Mouse (Mus musculus): Measurements from ENCODE around the gene Smtnl2. TPM values are rescaled to one million over a fixed set of nuclear protein-coding genes. Genes with fewer than 3 reads are reported as not detected.

The Smtnl2 gene
- polyA plus RNA-seq, 1 experiment from 2014 or later, result 11.3 TPM

DNA sequence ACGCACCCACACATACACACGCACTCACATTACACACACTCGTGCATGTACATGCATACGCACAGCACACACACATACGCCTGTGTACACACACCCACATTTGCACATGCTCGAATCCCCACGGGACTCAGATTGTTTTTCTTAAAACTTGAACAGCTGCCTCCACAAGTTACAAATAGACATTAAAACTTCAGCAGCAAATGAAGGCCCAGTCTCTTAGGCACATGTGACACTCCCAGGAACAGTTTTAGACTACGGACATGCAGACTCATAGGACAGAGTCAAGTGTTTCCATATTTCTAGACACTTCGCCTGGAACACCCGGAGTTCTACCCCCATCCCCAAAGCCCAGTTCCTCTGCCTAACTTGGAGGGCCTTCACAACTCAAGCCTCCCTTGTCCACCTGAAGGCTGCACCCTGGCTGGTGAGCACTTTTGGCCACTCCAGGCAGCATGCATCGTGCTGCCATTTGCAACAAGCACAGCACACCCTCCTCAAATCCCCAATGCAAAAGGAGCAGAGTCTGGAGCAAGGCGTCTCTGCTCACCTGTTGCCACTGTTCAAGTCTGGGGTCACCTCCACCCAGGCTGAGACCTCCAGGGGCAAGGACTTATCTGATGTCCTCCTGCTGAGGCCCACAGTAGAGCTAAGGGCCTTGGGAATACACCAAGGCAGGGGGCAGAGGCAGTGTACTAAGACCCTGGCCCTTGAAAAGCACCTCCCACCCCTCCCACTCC, 1.7 kb downstream of the Smtnl2 start:
- ATAC-seq, result no peak
- peak overlapping the region; percentile 65; the same call in 1 of the 2 replicates for H3K4me3 ChIP-seq
- no peaks in the 10 kb centered on the region for H3K36me3 ChIP-seq
- H3K9me3 ChIP-seq (replicated peaks), result no peaks in the 10 kb centered on the region
- peaks cover 76% of the 10 kb centered on the region for H3K4me1 ChIP-seq
- no peak overlapping the region for H3K27ac ChIP-seq
- H3K27me3 ChIP-seq (replicated peaks), result peaks cover 81% of the 10 kb centered on the region
- 78% methylated on average over 12 of the region's 12 CpGs for WGBS (ENCODE audit: insufficient replicate concordance)
- H3K4me2 ChIP-seq, result peak overlapping the region; percentile 98
- no peak overlapping the region for H3K9ac ChIP-seq

DNA sequence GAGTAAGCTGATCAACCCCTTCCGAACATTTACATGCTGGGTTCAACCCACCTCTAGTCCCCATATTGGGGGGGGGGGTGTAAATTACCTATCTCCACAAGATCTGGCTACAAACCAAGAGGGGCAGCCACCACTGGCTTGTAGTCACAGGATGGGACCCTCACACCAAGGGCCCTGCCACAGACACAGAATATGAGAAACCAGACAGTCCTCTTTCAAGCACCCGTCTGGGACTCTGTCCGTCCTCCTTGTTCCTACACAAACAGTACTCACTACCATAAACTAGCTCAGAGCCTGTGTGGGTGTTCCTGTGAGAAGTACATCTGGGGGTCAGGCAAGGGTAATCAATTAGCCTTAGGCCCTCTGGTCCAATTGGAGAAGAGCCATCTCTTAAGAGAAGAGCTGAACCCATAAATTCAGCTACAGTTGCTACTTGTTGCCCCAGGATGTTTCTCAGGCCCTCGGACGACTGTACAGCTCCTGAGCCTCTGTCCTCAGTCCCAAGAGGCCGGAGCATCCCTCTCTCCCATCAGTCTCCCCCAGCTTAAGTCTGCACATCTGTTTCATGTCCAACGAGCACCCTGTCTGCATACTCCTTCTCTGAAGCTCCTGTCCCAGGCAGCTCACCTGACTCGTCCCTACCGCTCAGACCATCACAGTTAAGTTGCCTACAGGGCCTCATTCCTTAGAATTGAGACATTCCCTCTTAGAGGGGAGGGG, 2.9 kb downstream of the Smtnl2 start:
- H3K27ac ChIP-seq, result no peak overlapping the region
- no peak for ATAC-seq
- no peaks in the 10 kb centered on the region for H3K9me3 ChIP-seq (replicated peaks)
- no peak overlapping the region for H3K9ac ChIP-seq
- no peaks in the 10 kb centered on the region for H3K36me3 ChIP-seq
- peaks cover 65% of the 10 kb centered on the region for H3K4me1 ChIP-seq
- no peak overlapping the region for H3K4me3 ChIP-seq
- peak overlapping the region; percentile 98; the same call in 1 of the 2 replicates for H3K4me2 ChIP-seq
- WGBS (ENCODE audit: insufficient replicate concordance), result 61% methylated on average over 9 of the region's 9 CpGs
- peaks cover 73% of the 10 kb centered on the region for H3K27me3 ChIP-seq (replicated peaks)

DNA sequence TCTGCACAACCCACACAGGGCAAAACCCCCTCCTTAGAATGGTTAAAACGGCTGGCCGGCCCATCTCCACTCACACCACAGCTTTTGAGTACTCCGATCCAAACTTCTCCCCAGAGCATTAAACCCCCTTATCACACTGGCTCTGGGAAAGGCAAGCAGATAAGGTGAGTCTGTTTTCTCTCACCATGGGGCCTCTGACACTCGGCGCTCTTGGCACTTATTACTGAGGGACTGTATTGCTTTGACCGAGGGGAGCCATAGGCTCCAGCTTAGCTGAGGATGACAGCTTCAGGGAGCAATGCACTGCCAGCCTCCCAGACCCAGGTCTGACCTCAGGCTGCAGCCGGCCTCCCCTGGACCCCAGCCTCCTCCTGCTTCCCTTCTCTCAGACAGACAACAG, 3.9 kb downstream of the Smtnl2 start:
- WGBS (ENCODE audit: insufficient replicate concordance), result 6% methylated on average over 7 of the region's 7 CpGs
- no peaks in the 10 kb centered on the region for H3K9me3 ChIP-seq (replicated peaks)
- no peak; the same call in 1 of the 2 replicates for ATAC-seq
- H3K4me2 ChIP-seq, result peak overlapping the region; percentile 41
- no peak overlapping the region for H3K27ac ChIP-seq
- H3K9ac ChIP-seq, result no peak overlapping the region
- H3K4me1 ChIP-seq, result peaks cover 56% of the 10 kb centered on the region
- H3K4me3 ChIP-seq, result no peak overlapping the region
- H3K36me3 ChIP-seq, result no peaks in the 10 kb centered on the region
- peaks cover 67% of the 10 kb centered on the region for H3K27me3 ChIP-seq (replicated peaks)

GRCm38 (mm10) chr11:72407081-72407480, 4.4 kb downstream of the Smtnl2 start:
- Histone ChIP-seq H3K4me2 (peak overlapping the region; percentile 41), H3K4me3 (no peak overlapping the region), H3K27ac (no peak overlapping the region), H3K4me1 (peaks cover 54% of the 10 kb centered on the region), H3K9me3 (replicated peaks) (no peaks in the 10 kb centered on the region), H3K27me3 (replicated peaks) (peaks cover 62% of the 10 kb centered on the region), H3K9ac (no peak overlapping the region), H3K36me3 (no peaks in the 10 kb centered on the region)
- 18% methylated on average over 3 of the region's 3 CpGs for WGBS (ENCODE audit: insufficient replicate concordance)
- no peak for ATAC-seq

DNA sequence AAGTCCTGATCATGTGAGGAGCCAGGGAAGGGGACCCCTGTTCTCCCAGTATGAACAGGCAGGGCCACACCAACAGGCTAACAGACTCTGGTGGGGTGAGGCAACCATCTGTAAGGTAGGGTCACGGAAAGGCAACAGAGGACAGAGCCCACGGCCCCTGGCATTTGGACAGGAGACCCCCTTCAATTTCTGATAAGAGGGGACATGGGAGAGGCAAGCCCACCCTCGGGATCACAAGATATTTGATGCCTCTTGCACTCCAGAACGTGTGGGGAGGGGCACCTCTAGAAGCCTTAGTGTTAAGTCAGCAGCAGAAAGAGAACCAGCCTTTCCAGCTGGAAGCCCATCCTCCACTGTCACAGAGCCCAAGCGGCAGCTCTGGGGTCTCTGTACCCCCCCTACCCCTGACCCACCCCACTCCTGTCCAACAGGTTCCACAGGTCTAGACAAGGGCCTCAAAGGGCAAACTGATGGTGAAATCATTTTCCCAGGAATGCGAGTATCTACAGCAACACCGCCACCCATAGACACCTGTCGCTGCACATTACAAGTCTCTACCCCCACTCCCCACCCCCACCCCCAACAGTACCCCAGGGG, 5.3 kb downstream of the Smtnl2 start:
- H3K9ac ChIP-seq, result no peak overlapping the region
- H3K27ac ChIP-seq, result no peak overlapping the region
- H3K4me1 ChIP-seq, result peaks cover 45% of the 10 kb centered on the region
- no peak for ATAC-seq
- peaks cover 53% of the 10 kb centered on the region for H3K27me3 ChIP-seq (replicated peaks)
- WGBS (ENCODE audit: insufficient replicate concordance), result 69% methylated on average over 8 of the region's 8 CpGs
- H3K36me3 ChIP-seq, result no peaks in the 10 kb centered on the region
- H3K9me3 ChIP-seq (replicated peaks), result no peaks in the 10 kb centered on the region
- no peak overlapping the region for H3K4me3 ChIP-seq
- no peak overlapping the region; the same call in 1 of the 2 replicates for H3K4me2 ChIP-seq

DNA sequence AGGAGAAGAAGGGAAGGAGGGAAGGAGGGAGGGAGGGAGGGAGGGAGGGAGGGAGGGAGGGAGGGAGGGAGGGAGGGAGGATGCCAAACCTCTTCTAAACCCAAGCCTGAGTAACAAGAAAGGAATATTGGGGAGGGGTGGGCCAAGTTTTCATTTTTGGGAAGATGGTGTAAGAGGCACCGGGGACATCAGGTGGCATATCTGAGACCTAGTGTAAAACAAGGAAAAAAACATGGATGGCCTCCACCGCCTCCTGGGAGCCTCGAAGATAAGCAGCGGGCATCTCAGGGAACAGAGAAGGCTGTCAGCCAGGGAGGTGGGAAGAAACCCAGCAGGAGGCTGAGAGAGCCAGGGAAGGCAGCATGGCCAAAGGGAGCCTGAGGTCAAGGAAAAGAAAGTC, 6.0 kb downstream of the Smtnl2 start:
- Histone ChIP-seq H3K4me1 (peaks cover 38% of the 10 kb centered on the region), H3K27ac (no peak overlapping the region), H3K4me2 (no peak overlapping the region), H3K9me3 (replicated peaks) (no peaks in the 10 kb centered on the region), H3K27me3 (replicated peaks) (peaks cover 47% of the 10 kb centered on the region), H3K4me3 (no peak overlapping the region), H3K9ac (no peak overlapping the region), H3K36me3 (0 out of 2 replicates have a peak, but pooled peaks cover 4% of the 10 kb centered on the region)
- ATAC-seq, result no peak
- 65% methylated on average over 4 of the region's 4 CpGs for WGBS (ENCODE audit: insufficient replicate concordance)

GRCm38 (mm10) chr11:72402969-72403368, 8.5 kb downstream of the Smtnl2 start:
- Histone ChIP-seq H3K9ac (no peak overlapping the region), H3K27me3 (replicated peaks) (peaks cover 30% of the 10 kb centered on the region), H3K4me1 (peaks cover 24% of the 10 kb centered on the region), H3K36me3 (peaks cover 16% of the 10 kb centered on the region), H3K4me2 (no peak overlapping the region), H3K4me3 (no peak overlapping the region), H3K27ac (no peak overlapping the region), H3K9me3 (replicated peaks) (no peaks in the 10 kb centered on the region)
- WGBS (ENCODE audit: insufficient replicate concordance), result 69% methylated on average over 12 of the region's 12 CpGs
- no peak for ATAC-seq

DNA sequence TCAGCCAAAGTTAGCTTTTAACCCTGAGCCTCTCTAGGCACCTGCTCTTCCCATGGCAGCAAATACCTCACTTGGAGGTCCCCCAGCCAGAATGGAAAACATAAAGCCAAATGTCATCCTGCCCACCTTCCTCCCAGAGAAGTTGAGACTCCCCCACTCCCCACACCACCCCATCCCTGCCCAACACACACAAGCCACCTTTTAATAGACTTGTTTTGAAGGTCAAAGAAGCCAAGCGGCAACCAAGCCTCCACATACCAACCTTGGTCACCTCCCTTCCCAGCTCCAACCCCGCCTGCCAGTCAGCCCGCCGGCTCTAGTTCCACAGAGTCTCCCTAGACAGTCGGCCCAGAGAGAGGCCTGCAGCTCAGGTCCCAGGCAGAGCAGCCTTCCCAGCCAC, 9.5 kb downstream of the Smtnl2 start:
- Histone ChIP-seq H3K9ac (no peak overlapping the region), H3K36me3 (peaks cover 16% of the 10 kb centered on the region)
- ATAC-seq, result no peak

DNA sequence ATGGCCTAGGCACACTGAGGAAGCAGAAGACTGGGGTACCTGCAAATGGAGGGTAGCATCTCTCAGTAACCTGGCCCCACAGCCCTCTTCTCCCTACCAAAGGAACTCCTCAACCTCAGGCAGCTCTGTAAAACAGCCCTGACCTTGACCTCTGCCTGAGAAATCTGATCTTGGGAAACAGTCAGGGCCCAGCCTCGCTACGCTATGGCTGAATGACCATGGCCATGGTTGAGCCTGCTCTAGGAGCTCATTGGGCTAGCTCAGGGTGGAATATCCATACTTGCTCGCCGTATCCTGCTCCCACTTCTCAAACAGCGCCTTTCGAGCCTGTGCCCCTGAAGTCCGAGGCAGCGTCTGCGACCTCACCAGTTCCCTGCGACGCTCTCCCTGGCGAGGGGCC, 10.4 kb downstream of the Smtnl2 start:
- no peaks in the 10 kb centered on the region for H3K9me3 ChIP-seq (replicated peaks)
- peaks cover 19% of the 10 kb centered on the region for H3K27me3 ChIP-seq (replicated peaks)
- WGBS (ENCODE audit: insufficient replicate concordance), result 81% methylated on average over 12 of the region's 12 CpGs
- H3K27ac ChIP-seq, result no peak overlapping the region
- no peak overlapping the region for H3K9ac ChIP-seq
- ATAC-seq, result no peak
- H3K36me3 ChIP-seq, result peaks cover 16% of the 10 kb centered on the region
- no peak overlapping the region for H3K4me2 ChIP-seq
- H3K4me3 ChIP-seq, result no peak overlapping the region
- 0 out of 2 replicates have a peak, but pooled peaks cover 5% of the 10 kb centered on the region for H3K4me1 ChIP-seq

More for the DNA sequence above, 9.5 kb downstream of the Smtnl2 start:
- Histone ChIP-seq H3K27me3 (replicated peaks) (peaks cover 29% of the 10 kb centered on the region), H3K4me1 (peaks cover 14% of the 10 kb centered on the region), H3K27ac (no peak overlapping the region), H3K4me2 (no peak overlapping the region), H3K9me3 (replicated peaks) (no peaks in the 10 kb centered on the region), H3K4me3 (no peak overlapping the region)
- WGBS (ENCODE audit: insufficient replicate concordance), result 71% methylated on average over 5 of the region's 5 CpGs

DNA sequence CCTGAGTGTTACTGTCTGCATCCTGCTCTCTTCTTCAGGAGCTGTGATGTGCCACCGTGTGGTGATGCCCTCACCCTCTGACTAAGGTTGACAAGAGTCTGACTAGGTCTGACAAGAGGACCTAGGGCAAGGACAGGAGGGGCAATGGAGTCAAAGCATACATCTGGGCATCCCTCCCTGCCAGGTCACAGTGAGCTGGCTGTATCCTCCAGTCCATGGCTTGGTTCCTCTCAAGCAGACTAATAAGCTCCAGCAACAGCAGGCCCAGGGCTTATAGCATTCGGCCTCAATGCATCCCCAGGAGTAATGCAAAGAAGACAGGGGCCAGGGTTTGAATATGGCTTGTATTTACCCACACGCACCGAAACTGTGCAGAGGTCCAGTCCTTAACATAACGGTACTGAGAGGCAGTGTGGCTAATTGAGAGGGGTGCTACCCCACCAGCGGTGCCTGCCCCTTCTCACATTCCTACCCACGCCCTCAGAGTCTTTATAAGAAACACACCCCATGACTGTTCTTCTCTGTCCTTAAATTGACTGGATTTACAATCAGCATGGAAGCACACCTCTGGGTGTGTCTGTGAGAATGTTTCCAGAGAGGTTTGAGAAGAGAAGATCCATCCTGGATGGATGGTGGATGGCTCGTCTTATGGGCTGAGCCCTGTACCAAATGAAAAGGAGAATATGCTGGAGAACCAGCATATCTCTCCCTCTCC, 13.5 kb downstream of the Smtnl2 start:
- Histone ChIP-seq H3K9me3 (replicated peaks) (no peaks in the 10 kb centered on the region), H3K27me3 (replicated peaks) (peaks cover under 1% of the 10 kb centered on the region; the same call in 1 of the 2 replicates), H3K36me3 (peaks cover 16% of the 10 kb centered on the region), H3K9ac (no peak overlapping the region), H3K4me1 (no peaks in the 10 kb centered on the region), H3K4me2 (no peak overlapping the region), H3K4me3 (no peak overlapping the region), H3K27ac (no peak overlapping the region)
- ATAC-seq, result no peak
- 75% methylated on average over 8 of the region's 8 CpGs for WGBS (ENCODE audit: insufficient replicate concordance)

GRCm38 (mm10) chr11:72397072-72397471, 14.4 kb downstream of the Smtnl2 start:
- 76% methylated on average over 10 of the region's 10 CpGs for WGBS (ENCODE audit: insufficient replicate concordance)
- Histone ChIP-seq H3K27me3 (replicated peaks) (no peaks in the 10 kb centered on the region), H3K9me3 (replicated peaks) (no peaks in the 10 kb centered on the region), H3K4me3 (no peak overlapping the region), H3K36me3 (peaks cover 16% of the 10 kb centered on the region), H3K4me1 (no peaks in the 10 kb centered on the region), H3K9ac (no peak overlapping the region), H3K4me2 (no peak overlapping the region), H3K27ac (no peak overlapping the region)
- no peak for ATAC-seq
